Mouse (Mus musculus) forebrain, embryonic 13.5 days (tissue): ENCODE measurements around the gene Camkv. TPM values are rescaled to one million over a fixed set of nuclear protein-coding genes. Genes with fewer than 3 reads are reported as not detected.

Source experiments
- ATAC-seq: fragments of 200-750 bp; cut with Nextera tagmentation; 2 replicates; pipeline ENCODE4 v1.8.0; 2017
- H3K27ac ChIP-seq: fragments of 300-500 bp; sonication (generic); 2 replicates; pipeline ENCODE4 v1.5.1; 2015; ENCODE audit warnings: inconsistent platforms, mild to moderate bottlenecking, moderate library complexity
- H3K27me3 ChIP-seq: fragments of 300-500 bp; sonication (generic); 2 replicates; pipeline ENCODE4 v1.6.1; 2015; ENCODE audit warnings: mild to moderate bottlenecking, inconsistent platforms
- H3K36me3 ChIP-seq: fragments of 300-500 bp; sonication (generic); 2 replicates; pipeline ENCODE4 v1.6.1; 2015; ENCODE audit warnings: mild to moderate bottlenecking, inconsistent platforms; ENCODE audit not compliant: poor library complexity, severe bottlenecking
- H3K4me1 ChIP-seq: fragments of 300-500 bp; sonication (generic); 2 replicates; pipeline ENCODE4 v1.6.1; 2015; ENCODE audit warnings: inconsistent platforms
- H3K4me2 ChIP-seq: fragments of 300-500 bp; sonication (generic); 2 replicates; pipeline ENCODE4 v1.6.1; 2015; ENCODE audit warnings: inconsistent platforms, mild to moderate bottlenecking, moderate library complexity
- H3K4me3 ChIP-seq: fragments of 300-500 bp; sonication (generic); 2 replicates; pipeline ENCODE4 v1.5.1; 2015; ENCODE audit warnings: mild to moderate bottlenecking, inconsistent platforms
- H3K9ac ChIP-seq: fragments of 300-500 bp; sonication (generic); 2 replicates; pipeline ENCODE4 v1.6.1; 2015; ENCODE audit warnings: mild to moderate bottlenecking, inconsistent platforms
- H3K9me3 ChIP-seq: fragments of 300-500 bp; sonication (generic); replicated peaks from 2 replicates; pipeline ENCODE4 v1.6.1; 2016; ENCODE audit warnings: inconsistent platforms
- WGBS: fragments of 180-500 bp; shearing (Covaris S2); methylation state at CpG from one replicate; pipeline ENCODE4 v1.1.7; 2015; 5-methylcytosine and 5-hydroxymethylcytosine counted together
- polyA plus RNA-seq: library from polyadenylated mRNA; unstranded; fragments of >200 nt; fragmentation: Nextera tagmentation; extraction: Ambion mirVana; gene quantifications from 2 replicates; pipeline ENCODE4 v1.2.1, GENCODE M21; 2015

Gene Camkv
- polyA plus RNA-seq, 1 experiment from 2014 or later, result 23.6 TPM

GRCm38 (mm10) chr9:107926920-107927420 is 8.5 kb upstream of the Camkv start:
- 63% methylated on average over 9 of the region's 9 CpGs for WGBS
- Histone ChIP-seq H3K36me3 (no peaks in the 10 kb centered on the region), H3K27ac (no peak overlapping the region), H3K4me2 (no peak overlapping the region), H3K9ac (no peak overlapping the region), H3K4me1 (peaks cover 16% of the 10 kb centered on the region), H3K27me3 (no peaks in the 10 kb centered on the region), H3K9me3 (no peaks in the 10 kb centered on the region), H3K4me3 (no peak overlapping the region)
- ATAC-seq, result no peak

GRCm38 (mm10) chr9:107927749-107928148 is 7.7 kb upstream of the Camkv start:
- no peaks in the 10 kb centered on the region for H3K36me3 ChIP-seq
- peak; percentile 55; the same call in 1 of the 2 replicates for ATAC-seq
- H3K4me1 ChIP-seq, result peaks cover 22% of the 10 kb centered on the region
- no peak overlapping the region for H3K9ac ChIP-seq
- WGBS, result 84% methylated on average over 5 of the region's 5 CpGs
- H3K27ac ChIP-seq, result no peak overlapping the region
- H3K27me3 ChIP-seq, result no peaks in the 10 kb centered on the region
- no peak overlapping the region for H3K4me2 ChIP-seq
- no peaks in the 10 kb centered on the region for H3K9me3 ChIP-seq
- no peak overlapping the region for H3K4me3 ChIP-seq

GRCm38 (mm10) chr9:107928169-107928568 is 7.3 kb upstream of the Camkv start, which contains the start of gene Actl11:
TSS of gene Actl11 (plus strand) at chr9:107928469.
- H3K4me2 ChIP-seq, result no peak within 1 kb of the TSS
- peaks cover 22% of the 10 kb centered on the region for H3K4me1 ChIP-seq
- H3K36me3 ChIP-seq, result no peaks in the 10 kb centered on the region
- H3K27ac ChIP-seq, result no peak within 1 kb of the TSS
- no peak within 1 kb of the TSS for H3K9ac ChIP-seq
- no peak for ATAC-seq
- no peaks in the 10 kb centered on the region for H3K27me3 ChIP-seq
- no peaks in the 10 kb centered on the region for H3K9me3 ChIP-seq
- H3K4me3 ChIP-seq, result no peak within 1 kb of the TSS
- WGBS, result 76% methylated on average over 3 of the region's 3 CpGs

- no peaks in the 10 kb centered on the region for H3K36me3 ChIP-seq
- no peak for ATAC-seq
- no peaks in the 10 kb centered on the region for H3K27me3 ChIP-seq
- peaks cover 23% of the 10 kb centered on the region for H3K4me1 ChIP-seq
- no peak overlapping the region for H3K27ac ChIP-seq
- no peaks in the 10 kb centered on the region for H3K9me3 ChIP-seq
- H3K9ac ChIP-seq, result no peak overlapping the region
- H3K4me2 ChIP-seq, result no peak overlapping the region
- H3K4me3 ChIP-seq, result no peak overlapping the region
- WGBS, result 60% methylated on average over 4 of the region's 4 CpGs
Measured at GRCm38 (mm10) chr9:107932221-107932620, 3.3 kb upstream of the Camkv start.

- Histone ChIP-seq H3K4me2 (no peak overlapping the region), H3K36me3 (no peaks in the 10 kb centered on the region), H3K4me1 (peaks cover 23% of the 10 kb centered on the region), H3K9ac (no peak overlapping the region), H3K9me3 (no peaks in the 10 kb centered on the region), H3K27ac (no peak overlapping the region), H3K27me3 (no peaks in the 10 kb centered on the region), H3K4me3 (no peak overlapping the region)
- ATAC-seq, result no peak
- WGBS, result 85% methylated on average over 11 of the region's 11 CpGs
Measured at GRCm38 (mm10) chr9:107934146-107934545, 1.3 kb upstream of the Camkv start.

- ATAC-seq, result peak; percentile 59
- H3K4me3 ChIP-seq, result peak overlapping the region; percentile 54
- H3K36me3 ChIP-seq, result no peaks in the 10 kb centered on the region
- H3K27me3 ChIP-seq, result no peaks in the 10 kb centered on the region
- no peaks in the 10 kb centered on the region for H3K9me3 ChIP-seq
- peaks cover 23% of the 10 kb centered on the region for H3K4me1 ChIP-seq
- H3K27ac ChIP-seq, result no peak overlapping the region
- under 1% methylated on average over 40 of the region's 41 CpGs for WGBS
- peak overlapping the region; percentile 92 for H3K4me2 ChIP-seq
- H3K9ac ChIP-seq, result peak overlapping the region; percentile 68
Measured at GRCm38 (mm10) chr9:107935790-107936214, 328 bp downstream of the Camkv start.

GRCm38 (mm10) chr9:107936215-107936822 is 845 bp downstream of the Camkv start:
- Histone ChIP-seq H3K4me2 (peak overlapping the region; percentile 92), H3K27ac (no peak overlapping the region), H3K9me3 (no peaks in the 10 kb centered on the region), H3K4me3 (peak overlapping the region; percentile 54), H3K36me3 (no peaks in the 10 kb centered on the region), H3K4me1 (peaks cover 23% of the 10 kb centered on the region), H3K27me3 (no peaks in the 10 kb centered on the region), H3K9ac (peak overlapping the region; percentile 68)
- ATAC-seq, result peak; percentile 65
- under 1% methylated on average over 29 of the region's 29 CpGs for WGBS

- peak; percentile 25; the same call in 1 of the 2 replicates for ATAC-seq
- H3K36me3 ChIP-seq, result no peaks in the 10 kb centered on the region
Measured at GRCm38 (mm10) chr9:107936831-107937230, 1.4 kb downstream of the Camkv start.

GRCm38 (mm10) chr9:107947241-107948194 is 12.0 kb downstream of the Camkv start:
- Histone ChIP-seq H3K27ac (no peak overlapping the region), H3K4me2 (no peak overlapping the region), H3K36me3 (no peaks in the 10 kb centered on the region), H3K9ac (no peak overlapping the region), H3K4me1 (peaks cover 13% of the 10 kb centered on the region), H3K4me3 (no peak overlapping the region), H3K27me3 (no peaks in the 10 kb centered on the region), H3K9me3 (no peaks in the 10 kb centered on the region)
- no peak for ATAC-seq
- 90% methylated on average over 31 of the region's 31 CpGs for WGBS

More at GRCm38 (mm10) chr9:107936831-107937230, 1.4 kb downstream of the Camkv start:
- Histone ChIP-seq H3K27ac (no peak overlapping the region), H3K9me3 (no peaks in the 10 kb centered on the region), H3K4me1 (peaks cover 23% of the 10 kb centered on the region), H3K4me3 (peak overlapping the region; percentile 54), H3K27me3 (no peaks in the 10 kb centered on the region), H3K9ac (peak overlapping the region; percentile 68; the same call in 1 of the 2 replicates), H3K4me2 (peak overlapping the region; percentile 92)
- 5% methylated on average over 3 of the region's 3 CpGs for WGBS

GRCm38 (mm10) chr9:107949184-107949921 is 13.9 kb downstream of the Camkv start:
- H3K4me3 ChIP-seq, result no peak overlapping the region
- H3K9ac ChIP-seq, result no peak overlapping the region
- no peak overlapping the region for H3K27ac ChIP-seq
- no peak overlapping the region for H3K4me2 ChIP-seq
- H3K9me3 ChIP-seq, result no peaks in the 10 kb centered on the region
- no peaks in the 10 kb centered on the region for H3K36me3 ChIP-seq
- H3K4me1 ChIP-seq, result peaks cover 13% of the 10 kb centered on the region
- WGBS, result 80% methylated on average over 13 of the region's 13 CpGs
- no peak for ATAC-seq
- H3K27me3 ChIP-seq, result no peaks in the 10 kb centered on the region

GRCm38 (mm10) chr9:107949922-107950235 is 14.4 kb downstream of the Camkv start, which contains the start of gene Traip:
TSS of gene Traip (plus strand) at chr9:107950136.
- H3K27me3 ChIP-seq, result no peaks in the 10 kb centered on the region
- H3K9me3 ChIP-seq, result no peaks in the 10 kb centered on the region
- peak within 1 kb of the TSS; percentile 79 for H3K27ac ChIP-seq
- peaks cover 13% of the 10 kb centered on the region for H3K4me1 ChIP-seq
- WGBS, result 92% methylated on average over 10 of the region's 10 CpGs
- peak within 1 kb of the TSS; percentile 69 for H3K9ac ChIP-seq
- peak within 1 kb of the TSS; percentile 87 for H3K4me2 ChIP-seq
- no peak for ATAC-seq
- H3K36me3 ChIP-seq, result no peaks in the 10 kb centered on the region
- H3K4me3 ChIP-seq, result peak within 1 kb of the TSS; percentile 62
